Comparison of ENCODE assay signal across 23 mouse cellular contexts in the genomic region with DNA sequence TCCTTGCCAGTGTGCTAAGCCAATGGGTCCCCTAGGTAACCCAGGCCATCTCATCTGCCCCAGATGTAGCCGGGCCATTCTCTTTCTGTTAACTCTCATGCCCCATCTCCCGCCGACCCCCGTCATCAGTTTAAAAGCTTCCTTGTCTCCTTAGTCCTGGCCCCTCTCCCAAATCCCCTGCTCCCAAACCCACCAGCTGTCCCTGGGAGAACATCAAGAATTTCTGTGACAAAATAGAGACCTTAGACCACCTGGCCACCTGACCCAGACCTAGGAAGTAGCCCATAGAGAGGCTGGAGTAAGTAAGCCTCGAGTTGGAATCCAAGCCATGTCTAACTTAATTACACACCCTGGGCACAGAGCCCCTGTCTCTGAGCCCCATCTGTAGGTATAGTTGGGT.
"Had no signal": no experiment of that assay in that cellular context is flagged by ENCODE, and none has a peak within 500 bp of the region (broad histone marks: within the 10 kb centered on the region; RNA-seq: fewer than 3 reads in every experiment).

No protein-coding gene starts in this region.

- H3K9me3 ChIP-seq: hindbrain, embryonic 13.5 days; hindbrain, embryonic 15.5 days; kidney, embryonic 15.5 days; limb, embryonic 13.5 days; limb, embryonic 15.5 days; liver, embryonic 12.5 days had no signal

- H3K27ac ChIP-seq: hindbrain, embryonic 13.5 days; hindbrain, embryonic 15.5 days; hindbrain, postnatal 0 days; kidney, embryonic 15.5 days; kidney, postnatal 0 days; limb, embryonic 13.5 days; limb, embryonic 15.5 days; liver, embryonic 12.5 days; liver, embryonic 14.5 days had no signal

- ATAC-seq: hindbrain, postnatal 0 days; intestine, embryonic 16.5 days; liver, embryonic 12.5 days had no signal

- H3K4me1 ChIP-seq: hindbrain, embryonic 13.5 days; hindbrain, embryonic 15.5 days; limb, embryonic 15.5 days had no signal

- H3K36me3 ChIP-seq: hindbrain, embryonic 15.5 days had no signal

- H3K9ac ChIP-seq: heart, embryonic 12.5 days; hindbrain, embryonic 13.5 days; hindbrain, embryonic 15.5 days; kidney, embryonic 15.5 days; limb, embryonic 13.5 days; limb, embryonic 15.5 days; liver, embryonic 12.5 days; liver, embryonic 14.5 days had no signal

- DNase-seq: gastrocnemius, postnatal 14 days; gastrocnemius, postnatal 36 days; heart, adult 18-20 months; heart, postnatal 10 days; kidney, adult 11 months; kidney, adult 2 months; kidney, adult 9 months; kidney, postnatal 14 days; kidney, postnatal 36 days; layer of hippocampus, adult 9-11 months; layer of hippocampus, postnatal 36 days; left cerebral cortex, postnatal 4 days had no signal

- H3K4me3 ChIP-seq: heart, embryonic 12.5 days; hindbrain, embryonic 13.5 days; hindbrain, embryonic 15.5 days; kidney, embryonic 15.5 days; limb, embryonic 13.5 days; limb, embryonic 15.5 days; liver, embryonic 12.5 days had no signal

- H3K27me3 ChIP-seq: heart, embryonic 12.5 days; hindbrain, embryonic 13.5 days; hindbrain, embryonic 15.5 days; kidney, embryonic 15.5 days; limb, embryonic 13.5 days; limb, embryonic 15.5 days; liver, embryonic 12.5 days had no signal

- H3K4me2 ChIP-seq: heart, embryonic 12.5 days; hindbrain, embryonic 13.5 days; hindbrain, embryonic 15.5 days; kidney, embryonic 15.5 days; limb, embryonic 13.5 days; limb, embryonic 15.5 days; liver, embryonic 12.5 days had no signal
